Mouse (Mus musculus) G1E (cell line): ENCODE results near the gene Cnga3.

Source experiments
- CTCF ChIP-seq: IDR thresholded peaks from 2 replicates; pipeline ENCODE4 v1.5.1; 2012; ENCODE audit warnings: low read depth, low read length, inconsistent platforms, mixed read lengths
- TAL1 ChIP-seq: conservative IDR thresholded peaks from 2 replicates; pipeline ENCODE4 v1.6.1; 2012; ENCODE audit warnings: low read depth, low read length, inconsistent platforms, mixed read lengths

DNA sequence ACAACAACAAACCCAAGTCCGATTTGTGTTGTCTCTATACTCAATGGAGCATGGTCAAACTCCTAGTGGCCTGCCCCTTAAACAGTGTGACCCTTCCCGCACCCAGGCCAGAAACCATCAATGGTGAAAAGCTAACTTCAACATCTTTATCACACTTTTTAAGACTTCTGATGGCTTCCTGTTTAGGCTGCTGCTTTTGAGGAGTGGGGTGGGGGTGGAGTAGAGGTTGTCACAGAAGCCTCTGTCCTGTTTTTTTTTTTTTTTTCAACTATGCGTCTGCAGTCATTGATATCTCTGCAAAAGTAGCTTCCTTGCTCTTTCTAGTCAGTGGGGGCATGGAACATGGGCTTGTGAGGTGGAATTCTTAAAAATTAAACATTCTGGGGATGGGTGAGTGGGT is 88.6 kb downstream of the Cnga3 start:
- TF ChIP-seq CTCF = no peak
- no peak for TF ChIP-seq TAL1
